Mouse (Mus musculus): ENCODE data around the gene Gm11541.

Gm11541 gene

DNA sequence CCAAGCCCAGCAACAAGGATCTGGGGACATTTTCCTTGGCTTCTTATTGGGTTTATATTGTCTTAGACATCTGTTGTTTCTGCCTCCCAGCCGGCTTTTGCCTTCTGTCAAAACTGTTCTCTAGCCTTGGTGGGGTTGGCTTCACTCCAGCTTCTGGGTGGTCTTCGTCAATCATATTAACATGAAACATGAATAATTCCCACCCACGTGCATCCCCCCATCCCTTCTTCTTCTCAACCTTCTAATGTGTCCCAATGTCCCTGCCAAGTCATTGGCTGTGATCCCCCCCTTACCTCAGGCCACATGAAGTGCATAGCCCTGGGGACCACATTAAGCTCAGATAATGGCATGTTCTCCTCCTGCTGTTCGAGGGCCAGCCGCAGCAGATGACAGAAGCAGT lies at the start of gene Gm11541:
TSS of gene Gm11541 (minus strand) at position 28 of the 400 bp plus-strand sequence.
- in situ Hi-C loops (cut with MboI; ENCODE audit: low sequenced_read_pairs) = no loop called here

DNA sequence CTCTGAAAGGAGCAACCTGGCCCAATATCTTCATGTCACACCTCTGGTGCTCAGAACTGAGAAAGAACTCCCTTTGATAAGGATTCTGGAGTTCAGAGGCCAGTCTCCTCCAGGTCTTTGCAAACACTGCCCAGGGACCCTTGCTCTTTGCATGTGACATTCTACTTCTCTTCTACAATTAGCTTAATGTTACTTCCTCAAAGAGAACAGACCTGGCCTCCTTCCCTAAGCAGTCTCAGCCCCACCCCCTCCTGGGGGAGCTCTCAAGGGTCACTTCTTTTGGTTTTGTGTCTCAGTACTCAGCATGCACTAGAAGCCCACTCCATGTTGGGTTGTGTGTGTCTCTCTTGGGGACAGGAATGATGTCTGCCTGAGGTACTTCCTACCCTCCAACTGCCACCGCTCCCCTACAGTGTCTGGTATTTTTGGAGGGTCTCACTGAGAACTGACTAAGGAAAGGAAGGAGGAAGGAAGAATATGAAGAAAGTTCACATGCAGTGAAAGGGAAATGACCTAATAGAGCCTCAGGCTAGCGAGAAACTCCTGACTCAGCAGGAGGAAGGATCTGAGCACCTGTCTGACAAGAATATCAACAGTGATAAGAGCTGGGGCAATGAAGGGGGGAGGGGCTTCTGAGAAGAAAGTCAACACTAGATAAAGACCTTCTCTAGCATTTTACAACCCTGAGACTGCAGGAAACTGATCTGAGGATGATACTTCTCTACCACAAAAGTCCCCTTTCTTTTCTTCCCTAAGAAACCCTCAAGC lies 48.8 kb upstream of the Gm11541 start:
- in situ Hi-C loops (cut with MboI; ENCODE audit: low sequenced_read_pairs) = no loop called here

DNA sequence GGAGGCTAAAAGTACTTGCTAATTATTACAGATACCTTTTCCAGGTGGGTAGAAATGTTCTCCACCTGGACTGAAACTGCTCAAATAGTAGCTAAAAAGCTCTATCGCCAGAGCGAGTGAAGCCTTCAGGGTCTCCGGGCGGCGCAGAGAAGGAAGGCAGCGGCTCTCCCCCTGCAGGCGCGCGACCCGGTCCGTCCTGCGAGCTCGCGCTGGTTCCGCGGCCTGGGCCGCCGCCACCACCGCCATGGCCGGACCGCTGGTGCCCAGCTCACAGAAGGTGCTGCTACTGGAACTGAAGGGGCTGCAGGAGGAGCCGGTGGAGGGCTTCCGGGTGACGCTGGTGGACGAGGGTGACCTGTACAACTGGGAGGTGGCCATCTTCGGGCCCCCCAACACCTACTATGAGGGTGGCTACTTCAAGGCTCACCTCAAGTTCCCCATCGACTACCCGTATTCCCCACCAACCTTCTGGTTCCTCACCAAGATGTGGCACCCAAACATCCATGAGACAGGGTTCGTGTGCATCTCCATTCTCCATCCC lies 37.5 kb upstream of the Gm11541 start, which contains the start of gene Cdc34b:
TSS of gene Cdc34b (plus strand) at position 51 of the 541 bp plus-strand sequence.
- in situ Hi-C loops (cut with MboI; ENCODE audit: low sequenced_read_pairs) = no loop called here

DNA sequence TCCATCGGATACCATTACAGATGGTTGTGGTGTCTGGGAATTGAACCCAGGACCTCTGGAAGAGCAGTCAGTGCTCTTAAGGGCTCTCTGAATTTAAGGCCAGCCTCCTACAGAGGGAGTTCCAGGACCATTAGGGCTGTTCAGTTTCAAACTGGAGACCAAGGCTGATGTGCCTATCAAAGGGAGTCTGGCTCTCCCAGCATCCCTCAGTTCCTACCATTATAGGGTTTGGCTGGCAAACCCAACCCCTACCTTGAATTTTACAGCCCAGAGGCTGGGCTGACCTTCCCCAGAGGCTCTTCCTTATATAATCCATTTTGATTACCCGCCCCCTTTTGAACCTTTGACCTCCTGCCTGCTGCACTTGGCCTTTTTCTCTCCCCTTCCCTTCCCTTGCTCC lies 31.4 kb upstream of the Gm11541 start:
- in situ Hi-C loops (cut with MboI; ENCODE audit: low sequenced_read_pairs) = no loop called here

DNA sequence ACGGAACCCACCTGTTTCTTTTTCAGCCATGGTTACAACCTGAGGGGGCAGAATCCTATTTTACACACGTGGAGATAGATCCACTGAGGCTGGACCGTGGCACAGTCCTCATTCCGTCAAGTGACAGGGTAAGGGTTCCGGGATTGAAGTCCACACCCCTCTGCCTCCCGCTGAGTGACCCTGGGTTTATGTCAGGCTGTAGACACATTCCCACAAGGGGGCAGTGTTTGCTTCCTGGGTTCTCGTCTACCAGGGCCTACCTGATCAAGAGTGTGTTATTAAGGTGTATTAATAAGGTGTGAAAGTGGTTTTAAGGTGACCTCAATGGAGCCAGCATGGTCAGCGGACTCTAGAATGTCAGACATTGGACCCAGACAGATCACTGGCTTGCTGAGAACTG lies 28.5 kb upstream of the Gm11541 start:
- in situ Hi-C loops (cut with MboI; ENCODE audit: low sequenced_read_pairs) = no loop called here

DNA sequence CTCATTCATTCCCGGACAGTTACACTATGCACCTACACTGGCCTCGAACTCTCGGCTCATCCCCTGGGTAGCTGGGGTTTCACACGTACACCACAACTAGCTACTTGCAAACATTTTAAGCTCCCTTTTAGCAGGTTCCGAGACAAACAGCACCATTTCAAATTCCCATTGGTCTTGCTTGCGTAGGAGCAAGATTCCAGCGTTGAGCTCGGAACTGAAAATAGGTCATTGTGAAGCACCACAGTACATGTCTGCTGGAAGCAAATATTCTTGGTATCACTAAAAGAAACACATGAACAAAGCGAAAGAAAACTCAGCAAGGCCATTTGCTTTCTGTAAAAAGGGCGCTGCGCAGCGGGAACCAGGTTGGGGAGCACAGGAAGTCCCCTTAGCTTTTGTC lies 26.9 kb upstream of the Gm11541 start:
- in situ Hi-C loops (cut with MboI; ENCODE audit: low sequenced_read_pairs) = no loop called here

DNA sequence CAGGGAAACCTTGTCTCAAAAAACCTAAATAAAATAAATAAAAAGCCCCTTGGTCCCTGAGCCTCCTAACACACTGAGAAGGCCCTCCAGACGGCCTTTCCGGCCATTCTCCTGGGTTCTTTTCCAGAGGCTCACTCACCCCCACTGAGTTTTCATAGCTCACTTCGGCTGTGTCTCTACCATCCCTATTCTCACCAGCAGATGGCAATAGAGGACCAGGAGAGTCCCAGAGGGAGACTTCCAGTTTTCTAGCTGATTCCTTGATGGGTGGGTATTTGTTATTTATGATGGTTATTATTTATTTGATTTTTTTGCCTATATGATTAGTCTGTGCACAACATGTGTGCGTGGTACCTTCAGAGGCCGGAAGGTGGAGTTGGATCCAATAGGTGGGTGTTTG lies 26.0 kb upstream of the Gm11541 start:
- in situ Hi-C loops (cut with MboI; ENCODE audit: low sequenced_read_pairs) = no loop called here

DNA sequence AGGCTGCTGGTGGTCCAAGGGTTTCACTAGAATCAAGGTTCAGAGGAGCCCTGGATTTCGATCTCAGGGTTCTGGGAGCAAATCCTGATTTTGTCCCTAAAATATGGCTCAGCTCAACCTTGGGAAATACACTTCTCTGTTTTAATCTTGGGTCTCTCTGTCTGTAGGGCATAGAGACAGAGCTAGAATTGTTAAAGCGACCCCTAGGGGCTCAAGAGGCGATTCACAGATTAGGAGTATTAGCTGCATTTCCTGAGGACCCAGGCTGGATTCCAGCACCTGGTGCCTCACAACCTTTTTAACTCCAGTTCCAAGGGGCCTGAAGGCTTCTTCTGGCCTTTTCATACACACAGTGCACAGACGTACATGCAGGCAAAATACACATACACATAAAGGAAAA lies 25.3 kb upstream of the Gm11541 start:
- in situ Hi-C loops (cut with MboI; ENCODE audit: low sequenced_read_pairs) = no loop called here

DNA sequence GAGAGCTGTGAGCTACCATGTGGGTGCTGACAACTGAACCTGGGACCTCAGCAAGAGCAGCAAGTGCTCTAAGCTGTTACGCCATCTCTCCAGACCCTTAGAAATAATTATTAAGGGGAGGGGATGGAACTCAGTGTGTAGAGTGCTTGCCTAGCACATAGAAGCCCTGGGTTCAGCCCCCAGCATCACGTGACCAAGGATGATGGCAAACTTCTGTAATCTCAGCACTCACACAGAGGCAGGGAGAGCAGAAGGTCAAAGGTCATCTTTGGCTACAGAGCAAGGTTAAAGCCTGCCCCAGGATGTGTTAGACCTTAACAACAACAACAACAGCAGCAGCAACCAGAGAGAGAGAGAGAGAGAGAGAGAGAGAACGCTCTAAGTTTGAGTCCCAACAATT lies 24.2 kb upstream of the Gm11541 start:
- in situ Hi-C loops (cut with MboI; ENCODE audit: low sequenced_read_pairs) = no loop called here

DNA sequence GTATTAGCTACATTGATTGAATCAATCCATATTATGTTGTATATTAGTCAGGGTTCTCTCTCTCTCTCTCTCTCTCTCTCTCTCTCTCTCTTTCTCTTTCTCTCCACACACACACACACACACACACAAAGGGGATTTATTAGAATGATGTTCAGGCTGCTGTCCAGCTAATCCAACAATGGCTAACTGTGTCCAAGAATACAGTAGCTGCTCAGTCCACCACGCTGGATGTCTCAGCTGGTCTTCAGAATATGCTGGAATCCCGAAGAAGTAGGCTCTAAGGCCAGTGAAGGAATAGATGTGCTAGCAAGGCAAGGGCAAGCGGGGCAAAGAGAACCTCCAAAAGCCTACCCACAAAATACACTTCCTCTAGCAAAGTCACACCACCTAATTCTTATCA lies 23.0 kb upstream of the Gm11541 start:
- in situ Hi-C loops (cut with MboI; ENCODE audit: low sequenced_read_pairs) = no loop called here

DNA sequence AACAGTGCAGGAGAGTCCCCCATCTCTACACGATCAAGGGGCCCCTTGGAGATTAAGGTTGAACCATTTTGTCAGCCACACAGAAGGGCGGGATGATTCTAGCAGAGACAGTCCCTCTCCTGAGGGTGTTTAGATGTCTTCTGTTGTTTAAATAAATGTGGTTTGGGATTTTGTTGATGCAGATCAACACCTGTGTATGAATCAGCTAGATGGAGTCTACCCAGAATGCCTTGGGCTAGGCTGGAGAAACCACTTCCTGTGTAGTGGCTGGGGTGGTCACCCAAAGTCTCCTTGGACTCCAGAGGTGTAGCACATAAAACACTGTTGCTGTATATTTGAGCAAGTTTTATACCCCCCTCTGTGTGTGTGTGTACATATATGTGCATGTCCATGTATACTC lies 14.9 kb upstream of the Gm11541 start:
- in situ Hi-C loops (cut with MboI; ENCODE audit: low sequenced_read_pairs) = no loop called here

DNA sequence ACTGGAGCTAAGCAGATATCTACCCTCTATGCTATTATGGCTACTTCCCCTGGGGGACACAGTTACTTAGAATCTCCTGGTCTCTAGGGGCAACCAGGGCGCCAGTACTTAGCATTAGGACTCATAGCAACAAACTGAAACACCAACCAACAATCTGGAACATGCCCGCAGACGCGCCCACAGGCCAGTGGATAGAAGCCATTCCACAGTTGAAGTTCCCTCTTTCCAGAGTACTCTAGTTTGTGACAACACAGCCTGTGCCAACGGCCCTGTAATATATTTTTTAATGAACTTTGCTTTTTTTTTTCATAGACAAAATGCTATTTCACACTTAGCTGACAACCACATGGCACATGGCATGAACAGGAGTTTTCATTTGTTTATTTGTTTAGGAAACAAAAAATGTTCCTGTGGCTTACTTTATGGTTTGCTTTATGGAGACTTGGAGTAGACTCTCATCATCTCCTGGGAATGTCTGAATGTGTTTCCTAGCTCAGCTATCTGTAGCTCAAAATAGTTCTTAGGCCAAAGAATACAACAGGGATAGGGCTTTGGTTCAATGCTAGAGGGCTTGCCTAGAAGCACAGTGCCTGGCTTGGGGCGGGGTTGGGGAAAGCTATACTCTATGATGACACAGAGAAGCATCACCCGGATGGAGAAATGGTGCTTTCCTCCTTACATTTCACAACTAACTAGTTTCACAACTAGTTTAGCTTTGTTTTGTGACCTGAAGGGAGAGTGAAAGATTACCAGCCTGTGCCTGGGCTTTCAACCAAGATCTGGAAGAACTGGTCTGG lies 14.0 kb upstream of the Gm11541 start:
- in situ Hi-C loops (cut with MboI; ENCODE audit: low sequenced_read_pairs) = no loop called here

DNA sequence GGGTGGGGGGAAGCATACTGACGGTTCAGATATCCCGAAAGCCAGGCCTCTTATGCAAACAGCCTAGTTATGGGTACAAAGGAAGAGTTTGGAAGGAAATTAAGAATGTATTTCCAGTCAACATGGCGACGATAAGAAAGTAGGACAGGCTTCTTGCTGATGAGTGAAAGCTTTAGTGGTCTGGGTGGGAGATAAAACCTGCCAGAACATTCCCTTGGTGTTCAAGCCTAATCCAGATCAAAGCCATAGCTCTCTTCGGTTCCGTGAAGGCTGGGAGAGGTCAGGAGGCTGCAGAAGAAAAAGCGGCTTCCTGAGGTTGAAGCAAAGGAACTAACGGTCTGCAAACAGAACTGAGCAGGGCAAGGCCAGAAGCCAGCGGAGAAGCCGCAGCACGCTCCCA lies 12.9 kb upstream of the Gm11541 start:
- in situ Hi-C loops (cut with MboI; ENCODE audit: low sequenced_read_pairs) = no loop called here

DNA sequence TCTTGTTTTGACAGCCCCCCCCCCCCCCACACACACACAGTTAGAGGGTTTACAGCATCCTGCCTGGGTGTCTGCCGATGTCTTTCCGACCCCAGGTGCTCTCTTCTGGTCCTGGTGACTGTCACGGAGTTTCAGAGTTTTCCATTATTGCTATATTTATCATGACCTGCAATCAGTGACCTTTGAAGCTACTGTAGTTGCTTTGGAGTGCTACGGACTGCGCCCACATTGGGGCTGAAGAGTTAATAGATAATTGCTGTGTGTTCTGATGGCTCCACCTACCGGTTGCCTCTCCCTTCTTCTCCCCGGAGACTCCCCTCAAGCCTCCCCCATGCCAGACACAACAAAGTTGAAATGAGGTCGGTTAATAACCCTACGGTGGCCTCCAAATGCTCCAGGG lies 12.5 kb upstream of the Gm11541 start:
- in situ Hi-C loops (cut with MboI; ENCODE audit: low sequenced_read_pairs) = no loop called here

DNA sequence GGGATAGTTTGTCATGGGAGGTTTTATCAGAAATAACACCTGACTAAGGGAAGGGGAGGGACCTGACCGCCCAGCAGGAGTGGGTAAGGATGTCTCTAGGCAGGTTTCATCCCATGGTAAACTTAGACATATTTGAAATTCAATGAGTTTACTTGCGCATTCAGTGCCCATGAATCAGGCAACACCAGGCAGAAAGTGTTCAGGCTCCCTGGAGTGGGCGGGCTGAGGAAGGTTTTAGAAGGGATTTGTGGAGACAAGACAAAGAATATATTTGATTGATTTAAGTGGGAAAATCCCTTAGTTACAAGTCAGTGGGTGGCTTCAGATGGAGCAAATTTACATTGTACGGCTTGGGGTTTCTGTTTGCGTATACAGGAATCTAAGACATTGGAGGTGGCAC lies 11.3 kb upstream of the Gm11541 start:
- in situ Hi-C loops (cut with MboI; ENCODE audit: low sequenced_read_pairs) = no loop called here

DNA sequence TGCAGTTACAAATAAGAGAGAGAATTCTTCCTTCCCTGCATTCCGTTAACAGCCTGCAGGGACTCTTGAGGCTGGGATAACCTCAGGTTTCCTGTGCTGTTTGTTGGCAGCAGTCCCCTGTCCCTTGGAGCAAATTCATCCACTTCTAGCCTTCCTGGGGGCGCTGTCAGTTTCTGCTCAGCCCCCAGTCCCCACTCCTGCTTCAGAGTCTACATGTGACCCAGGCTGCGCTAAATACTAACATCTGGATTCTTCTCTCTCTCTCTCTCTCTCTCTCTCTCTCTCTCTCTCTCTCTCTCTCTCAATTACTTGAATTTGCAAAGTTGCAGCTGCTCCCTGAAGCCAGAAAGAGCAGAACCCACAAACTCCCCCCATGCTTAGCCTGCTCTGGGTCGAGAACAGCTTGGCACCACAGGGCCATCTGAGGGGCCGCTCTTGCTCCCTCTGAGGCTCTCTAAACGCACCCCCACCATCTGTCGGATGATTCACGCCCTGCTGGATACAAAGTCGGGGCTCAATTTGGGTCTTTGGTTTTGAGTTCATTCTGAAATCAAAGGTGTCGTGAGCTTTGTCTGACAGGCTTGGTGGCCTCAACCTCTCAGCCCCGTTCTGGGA lies 9.1 kb upstream of the Gm11541 start:
- in situ Hi-C loops (cut with MboI; ENCODE audit: low sequenced_read_pairs) = no loop called here

DNA sequence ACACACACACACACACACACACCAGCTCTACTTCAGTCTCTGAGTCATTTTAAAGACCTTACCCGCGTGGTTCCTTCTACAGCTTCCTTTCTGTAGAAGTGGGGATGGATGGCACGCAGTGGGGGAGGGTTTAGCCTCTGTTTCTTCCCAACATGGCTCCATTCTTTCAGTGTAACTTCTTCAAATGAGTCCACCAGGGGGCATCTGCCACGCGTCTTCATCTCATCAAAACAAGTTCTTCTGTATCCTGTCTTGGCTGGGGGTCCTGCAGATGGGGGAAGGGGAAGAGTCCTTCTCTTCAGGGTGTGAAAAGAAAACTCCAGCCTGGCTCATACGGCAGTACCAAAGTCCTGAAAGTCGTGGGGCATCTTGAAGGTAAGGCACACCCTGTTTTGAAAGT lies 279 bp downstream of the Gm11541 start:
- in situ Hi-C loops (cut with MboI; ENCODE audit: low sequenced_read_pairs) = no loop called here

DNA sequence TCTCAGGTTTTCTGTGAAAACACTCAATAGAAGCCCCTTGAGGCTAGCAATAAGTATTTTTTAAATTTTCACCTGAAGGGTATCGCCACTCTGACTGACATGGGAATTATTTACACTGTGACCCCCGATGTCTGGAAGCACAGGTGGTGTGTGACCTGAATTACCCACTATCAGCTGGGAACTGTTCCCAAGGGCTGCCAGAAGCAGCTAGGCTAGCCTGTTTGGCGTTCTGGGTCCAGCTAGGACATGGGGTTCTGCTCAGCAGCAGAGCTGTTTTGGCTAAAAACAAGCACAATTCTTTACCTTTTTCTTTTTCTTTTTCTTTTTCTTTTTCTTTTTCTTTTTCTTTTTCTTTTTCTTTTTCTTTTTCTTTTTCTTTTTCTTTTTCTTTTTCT lies 2.1 kb downstream of the Gm11541 start:
- in situ Hi-C loops (cut with MboI; ENCODE audit: low sequenced_read_pairs) = no loop called here

DNA sequence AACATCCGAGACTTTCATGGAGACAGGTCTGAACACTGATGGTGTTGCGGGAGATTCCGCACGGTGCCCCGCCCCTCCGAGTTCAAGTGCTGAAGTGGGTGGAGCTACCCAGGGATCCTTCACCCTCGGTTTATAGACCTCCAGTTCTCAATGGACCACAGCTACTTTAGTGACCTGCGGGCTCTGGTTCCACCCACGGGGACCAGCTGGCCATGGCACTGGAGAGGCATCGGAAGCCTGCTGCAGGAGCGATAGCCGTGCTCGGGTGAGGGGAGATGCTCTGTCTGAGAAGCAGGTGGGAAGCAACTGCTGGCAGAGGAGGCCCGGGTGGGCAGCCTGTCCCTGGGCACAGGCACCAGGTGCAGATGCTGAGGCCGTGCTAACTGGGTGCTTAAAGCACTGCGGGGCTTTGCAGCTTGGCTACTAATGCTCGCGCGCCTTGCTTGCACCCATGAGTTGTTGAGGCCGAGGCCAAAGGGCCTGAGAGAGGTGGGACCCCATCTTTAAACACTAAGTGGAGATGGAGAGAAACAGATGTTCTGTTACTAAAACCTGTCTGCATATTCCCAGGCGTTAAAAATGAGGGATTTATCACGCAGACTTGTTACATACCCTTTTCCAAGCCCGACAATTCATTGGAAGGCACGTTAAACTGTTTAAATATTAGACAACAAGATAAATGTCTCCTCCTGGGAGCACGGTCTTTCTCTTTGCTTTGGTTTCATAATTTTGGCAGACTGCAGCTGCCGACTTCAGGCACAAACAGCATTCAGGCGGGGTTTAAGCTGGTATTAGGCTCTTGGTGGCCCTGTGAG lies 2.7 kb downstream of the Gm11541 start:
- in situ Hi-C loops (cut with MboI; ENCODE audit: low sequenced_read_pairs) = no loop called here

DNA sequence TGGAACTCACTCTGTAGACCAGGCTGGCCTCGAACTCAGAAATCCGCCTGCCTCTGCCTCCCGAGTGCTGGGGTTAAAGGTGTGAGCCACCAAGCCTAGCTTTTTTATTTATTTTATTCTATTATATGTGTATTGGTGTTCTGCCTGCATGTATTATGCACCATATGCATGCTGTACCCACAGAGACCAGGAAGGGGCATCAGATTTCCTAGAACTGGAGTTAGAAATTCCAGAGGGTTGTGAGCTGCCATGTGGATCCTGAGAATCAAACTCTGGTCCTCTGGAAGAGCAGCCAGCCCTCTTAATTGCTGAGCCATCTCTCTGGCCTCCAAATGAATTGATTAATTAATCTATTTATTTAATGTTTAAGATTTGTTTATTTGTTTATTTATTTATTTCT lies 4.9 kb downstream of the Gm11541 start:
- in situ Hi-C loops (cut with MboI; ENCODE audit: low sequenced_read_pairs) = no loop called here

Data from CH12F3 (cell line).